Mouse (Mus musculus): ENCODE data around the gene Pip5k1c.

The Pip5k1c gene

GRCm38 (mm10) chr10:81325176-81325575 is 32.4 kb downstream of the Pip5k1c start:
- peak in 1 of 2 experiments; percentile 28 for DNase-seq

- DNase-seq: peak in 1 of 2 experiments; percentile 34
These were observed 33.0 kb downstream of the Pip5k1c start for GRCm38 (mm10) chr10:81325781-81326180.

GRCm38 (mm10) chr10:81326858-81327257 is 34.1 kb downstream of the Pip5k1c start:
- DNase-seq: peak in 1 of 2 experiments; percentile 59

- peak in 1 of 2 experiments; percentile 55 for DNase-seq
These were observed 35.2 kb downstream of the Pip5k1c start for GRCm38 (mm10) chr10:81327959-81328358.

GRCm38 (mm10) chr10:81328386-81328785 is 35.6 kb downstream of the Pip5k1c start, which contains the start of gene Tbxa2r:
Tbxa2r (plus strand) TSS chr10:81328731.
- peak; percentile 90 to 93 for DNase-seq

GRCm38 (mm10) chr10:81329194-81329975 is 36.6 kb downstream of the Pip5k1c start:
- peak; percentile 88 to 94 for DNase-seq

GRCm38 (mm10) chr10:81330007-81330406 is 37.2 kb downstream of the Pip5k1c start:
- peak; percentile 39 to 43 for DNase-seq

GRCm38 (mm10) chr10:81332277-81332676 is 39.5 kb downstream of the Pip5k1c start:
- DNase-seq: peak in 1 of 2 experiments; percentile 23

GRCm38 (mm10) chr10:81334324-81334723 is 41.6 kb downstream of the Pip5k1c start:
- no peak for DNase-seq

- DNase-seq: peak in 1 of 2 experiments; percentile 34
These were observed 42.9 kb downstream of the Pip5k1c start for GRCm38 (mm10) chr10:81335393-81336340.

- no peak for DNase-seq
These were observed 43.8 kb downstream of the Pip5k1c start for GRCm38 (mm10) chr10:81336558-81336957.

GRCm38 (mm10) chr10:81340551-81341332 is 48.0 kb downstream of the Pip5k1c start:
- peak in 1 of 2 experiments; percentile 53 for DNase-seq

- DNase-seq: peak; percentile 76 to 81
These were observed 48.7 kb downstream of the Pip5k1c start for GRCm38 (mm10) chr10:81341333-81341949.

GRCm38 (mm10) chr10:81342686-81343505 is 50.1 kb downstream of the Pip5k1c start, which contains the start of gene Gipc3:
Gipc3 (minus strand) TSS chr10:81343266.
- DNase-seq: peak in 1 of 2 experiments; percentile 51

- no peak for DNase-seq
These were observed 51.8 kb downstream of the Pip5k1c start for GRCm38 (mm10) chr10:81344421-81345161.

- DNase-seq: no peak
These were observed 52.4 kb downstream of the Pip5k1c start for GRCm38 (mm10) chr10:81345162-81345534.

- DNase-seq: peak in 1 of 2 experiments; percentile 61
These were observed 53.8 kb downstream of the Pip5k1c start for GRCm38 (mm10) chr10:81346453-81347067.

- DNase-seq: peak in 1 of 2 experiments; percentile 56
These were observed 56.4 kb downstream of the Pip5k1c start for GRCm38 (mm10) chr10:81349146-81349545.

GRCm38 (mm10) chr10:81349961-81350350 is 57.2 kb downstream of the Pip5k1c start:
- no peak for DNase-seq

Data from thymus, postnatal 36 days (tissue).